Mouse (Mus musculus) CH12.LX (cell line): Measurements from ENCODE around the gene Hist2h2ac. TPM values are rescaled to one million over a fixed set of nuclear protein-coding genes. Genes with fewer than 3 reads are reported as not detected.
"Not testable (repeated sequence)": the region's sequence is repeated elsewhere in the genome, so short reads cannot be mapped to it uniquely, and the experiment has no call there.

Source experiments
- DNase-seq: peaks from one replicate; pipeline ENCODE4 v3.0.0-alpha.2; 2013; ENCODE audit errors: extremely low read depth
- H3K27ac ChIP-seq: 2 replicates; pipeline ENCODE4 v1.5.1; 2012; ENCODE audit warnings: low read depth, mild to moderate bottlenecking, control low read depth, moderate library complexity; ENCODE audit not compliant: insufficient read depth
- H3K27me3 ChIP-seq: replicated peaks from 2 replicates; pipeline ENCODE3; 2012; ENCODE audit warnings: inconsistent platforms
- H3K36me3 ChIP-seq, 2 experiments: replicated peaks in 1 of 2; 2 replicates each; pipeline versions ENCODE3 to v1.6.1; 2012; ENCODE audit warnings: inconsistent platforms in 1 of 2, low read length in 1 of 2, mild to moderate bottlenecking in 1 of 2, mixed read lengths in 1 of 2, moderate library complexity in 1 of 2; ENCODE audit not compliant: control insufficient read depth in 1 of 2, insufficient read depth in 1 of 2
- H3K4me1 ChIP-seq, 2 experiments: 2 replicates each; pipeline ENCODE4 v1.6.1; 2012; ENCODE audit warnings: inconsistent platforms in 1 of 2, moderate library complexity in 1 of 2; ENCODE audit not compliant: insufficient read depth in 2 of 2, control insufficient read depth in 1 of 2
- H3K4me2 ChIP-seq: 2 replicates; pipeline ENCODE4 v1.6.1; 2012; ENCODE audit warnings: low read depth, mild to moderate bottlenecking, control low read depth; ENCODE audit not compliant: poor library complexity, insufficient read depth, severe bottlenecking
- H3K4me3 ChIP-seq, 3 experiments: fragments of 150-350 bp in 1 of 3; sonication (generic) in 1 of 3; replicated peaks in 1 of 3; 2 replicates each; pipeline versions ENCODE3 to v1.5.1; 2011 to 2012; ENCODE audit warnings: low read depth in 2 of 3, low read length in 2 of 3, mild to moderate bottlenecking in 2 of 3, moderate library complexity in 2 of 3, control low read depth in 1 of 3, improper control_type of control experiment in 1 of 3, inconsistent platforms in 1 of 3, mixed read lengths in 1 of 3; ENCODE audit not compliant: poor library complexity in 1 of 3
- H3K79me2 ChIP-seq: replicated peaks from 2 replicates; pipeline ENCODE4 v1.6.1; 2012; ENCODE audit warnings: mild to moderate bottlenecking, moderate library complexity; ENCODE audit not compliant: control insufficient read depth, poor library complexity, insufficient read depth, severe bottlenecking; ENCODE audit errors: extremely low read depth
- H3K9ac ChIP-seq: 2 replicates; pipeline ENCODE4 v1.6.1; 2012; ENCODE audit warnings: low read depth, mild to moderate bottlenecking, control low read depth, moderate library complexity; ENCODE audit not compliant: insufficient read depth
- H3K9me3 ChIP-seq: replicated peaks from 2 replicates; pipeline ENCODE3; 2012; ENCODE audit warnings: low read length, inconsistent platforms, mixed read lengths
- BHLHE40 ChIP-seq: IDR thresholded peaks from 2 replicates; pipeline ENCODE4 v1.6.1; 2011; ENCODE audit warnings: mild to moderate bottlenecking, low read depth, low read length, improper control_type of control experiment
- CHD1 ChIP-seq: IDR thresholded peaks from 2 replicates; pipeline ENCODE4 v1.6.1; 2012; ENCODE audit warnings: low read depth, low read length, improper control_type of control experiment, inconsistent platforms
- CHD2 ChIP-seq: IDR thresholded peaks from 2 replicates; pipeline ENCODE4 v1.6.1; 2011; ENCODE audit warnings: low read length, improper control_type of control experiment
- CTCF ChIP-seq, 2 experiments: IDR thresholded peaks in 1 of 2; conservative IDR thresholded peaks in 1 of 2; 2 replicates each; pipeline ENCODE4 v1.5.1; 2011 to 2012; ENCODE audit warnings: low read depth in 2 of 2, low read length in 2 of 2, improper control_type of control experiment in 1 of 2, inconsistent platforms in 1 of 2, mild to moderate bottlenecking in 1 of 2, moderate library complexity in 1 of 2
- ELF1 ChIP-seq: IDR thresholded peaks from 2 replicates; pipeline ENCODE4 v1.6.1; 2014; ENCODE audit warnings: low read depth, mild to moderate bottlenecking, inconsistent platforms, low read length, improper control_type of control experiment
- ETS1 ChIP-seq: conservative IDR thresholded peaks from 2 replicates; pipeline ENCODE4 v1.6.1; 2012; ENCODE audit warnings: low read depth, mild to moderate bottlenecking, inconsistent platforms, low read length, improper control_type of control experiment, moderate library complexity
- HCFC1 ChIP-seq: IDR thresholded peaks from 2 replicates; pipeline ENCODE4 v1.6.1; 2012; ENCODE audit warnings: low read depth, mild to moderate bottlenecking, inconsistent platforms, low read length, improper control_type of control experiment
- IRF4 ChIP-seq: IDR thresholded peaks from 2 replicates; pipeline ENCODE4 v1.6.1; 2014; ENCODE audit warnings: low read depth, mild to moderate bottlenecking, inconsistent platforms, low read length, improper control_type of control experiment
- JUN ChIP-seq: IDR thresholded peaks from 2 replicates; pipeline ENCODE4 v1.6.1; 2011; ENCODE audit warnings: low read depth, mild to moderate bottlenecking, low read length, improper control_type of control experiment, moderate library complexity; ENCODE audit not compliant: insufficient read depth
- JUND ChIP-seq: conservative IDR thresholded peaks from 2 replicates; pipeline ENCODE4 v1.6.1; 2011; ENCODE audit warnings: low read depth, low read length, improper control_type of control experiment
- MAX ChIP-seq: IDR thresholded peaks from 2 replicates; pipeline ENCODE4 v1.6.1; 2011; ENCODE audit warnings: low read length, improper control_type of control experiment
- MAZ ChIP-seq: IDR thresholded peaks from 2 replicates; pipeline ENCODE4 v1.6.1; 2012; ENCODE audit warnings: low read depth, mild to moderate bottlenecking, inconsistent platforms, low read length, improper control_type of control experiment, moderate library complexity
- MXI1 ChIP-seq: IDR thresholded peaks from 2 replicates; pipeline ENCODE4 v1.6.1; 2011; ENCODE audit warnings: mild to moderate bottlenecking, low read depth, low read length, improper control_type of control experiment
- MYC ChIP-seq: IDR thresholded peaks from 2 replicates; pipeline ENCODE4 v1.6.1; 2011; ENCODE audit warnings: low read depth, mild to moderate bottlenecking, improper control_type of control experiment, low read length
- NELFE ChIP-seq: IDR thresholded peaks from 2 replicates; pipeline ENCODE4 v1.6.1; 2011; ENCODE audit warnings: low read depth, low read length, improper control_type of control experiment
- NRF1 ChIP-seq: IDR thresholded peaks from 2 replicates; pipeline ENCODE4 v1.6.1; 2014; ENCODE audit warnings: low read depth, mild to moderate bottlenecking, inconsistent platforms, low read length, improper control_type of control experiment, moderate library complexity
- PAX5 ChIP-seq: IDR thresholded peaks from 2 replicates; pipeline ENCODE4 v1.6.1; 2012; ENCODE audit warnings: low read length, inconsistent platforms, mixed read lengths
- POLR2A ChIP-seq: IDR thresholded peaks from 2 replicates; pipeline ENCODE4 v1.6.1; 2011; ENCODE audit warnings: low read depth, mild to moderate bottlenecking, improper control_type of control experiment, low read length
- POLR2AphosphoS2 ChIP-seq: IDR thresholded peaks from 2 replicates; pipeline ENCODE4 v1.6.1; 2011; ENCODE audit warnings: low read depth, low read length, improper control_type of control experiment
- RCOR1 ChIP-seq: conservative IDR thresholded peaks from 2 replicates; pipeline ENCODE4 v1.6.1; 2012; ENCODE audit warnings: low read depth, mild to moderate bottlenecking, inconsistent platforms, low read length, improper control_type of control experiment
- SIN3A ChIP-seq: IDR thresholded peaks from 2 replicates; pipeline ENCODE4 v1.6.1; 2012; ENCODE audit warnings: low read length, improper control_type of control experiment, inconsistent platforms
- TBP ChIP-seq: conservative IDR thresholded peaks from 2 replicates; pipeline ENCODE4 v1.6.1; 2011; ENCODE audit warnings: low read depth, low read length, improper control_type of control experiment
- TCF12 ChIP-seq: IDR thresholded peaks from 2 replicates; pipeline ENCODE4 v1.6.1; 2014; ENCODE audit warnings: low read depth, mild to moderate bottlenecking, inconsistent platforms, low read length, improper control_type of control experiment
- USF2 ChIP-seq: conservative IDR thresholded peaks from 2 replicates; pipeline ENCODE4 v1.6.1; 2011; ENCODE audit warnings: low read depth, low read length, improper control_type of control experiment
- ZC3H11A ChIP-seq: IDR thresholded peaks from 2 replicates; pipeline ENCODE4 v1.6.1; 2012; ENCODE audit warnings: low read depth, mild to moderate bottlenecking, inconsistent platforms, low read length, improper control_type of control experiment
- ZKSCAN1 ChIP-seq: IDR thresholded peaks from 2 replicates; pipeline ENCODE4 v1.6.1; 2012; ENCODE audit warnings: low read depth, inconsistent platforms, low read length, improper control_type of control experiment, borderline replicate concordance
- ZMIZ1 ChIP-seq: IDR thresholded peaks from 2 replicates; pipeline ENCODE4 v1.6.1; 2012; ENCODE audit warnings: low read depth, mild to moderate bottlenecking, inconsistent platforms, low read length, improper control_type of control experiment
- ZNF384 ChIP-seq: IDR thresholded peaks from 2 replicates; pipeline ENCODE4 v1.6.1; 2012; ENCODE audit warnings: low read depth, low read length, improper control_type of control experiment, inconsistent platforms
- dilution Hi-C: fragments of 300-500 bp; cut with MboI; formaldehyde crosslinking; loops from 2 replicates; pipeline ENCODE4 v1.14.3; 2020; ENCODE audit warnings: low sequenced_read_pairs; ENCODE audit not compliant: extremely low pct_unique_long_range_greater_than_20kb, extremely low pct_ligation_motif_present
- in situ Hi-C: fragments of 300-500 bp; cut with MboI; formaldehyde crosslinking; loops from 3 replicates; pipeline ENCODE4 v1.14.3; 2019; ENCODE audit warnings: low sequenced_read_pairs, low pct_ligation_motif_present, low pct_unique_long_range_greater_than_20kb, mixed read lengths
- polyA plus RNA-seq: library from polyadenylated mRNA; unstranded; fragments of >175 nt; gene quantifications from 2 replicates; pipeline ENCODE4 v1.2.1, GENCODE M21; 2012; ENCODE audit warnings: low read depth; ENCODE audit not compliant: insufficient read length
- total RNA-seq, 2 experiments: library from RNA; depleted of rRNA; stranded (reverse); fragments of 300-350 nt in 1 of 2; fragments of >200 nt in 1 of 2; gene quantifications; 2 replicates each; pipeline ENCODE4 v1.2.3; 2012 to 2014

Gene Hist2h2ac
- total and polyA plus RNA-seq, 3 experiments, result 1.5 to 1,185 (median 53.9) TPM

DNA sequence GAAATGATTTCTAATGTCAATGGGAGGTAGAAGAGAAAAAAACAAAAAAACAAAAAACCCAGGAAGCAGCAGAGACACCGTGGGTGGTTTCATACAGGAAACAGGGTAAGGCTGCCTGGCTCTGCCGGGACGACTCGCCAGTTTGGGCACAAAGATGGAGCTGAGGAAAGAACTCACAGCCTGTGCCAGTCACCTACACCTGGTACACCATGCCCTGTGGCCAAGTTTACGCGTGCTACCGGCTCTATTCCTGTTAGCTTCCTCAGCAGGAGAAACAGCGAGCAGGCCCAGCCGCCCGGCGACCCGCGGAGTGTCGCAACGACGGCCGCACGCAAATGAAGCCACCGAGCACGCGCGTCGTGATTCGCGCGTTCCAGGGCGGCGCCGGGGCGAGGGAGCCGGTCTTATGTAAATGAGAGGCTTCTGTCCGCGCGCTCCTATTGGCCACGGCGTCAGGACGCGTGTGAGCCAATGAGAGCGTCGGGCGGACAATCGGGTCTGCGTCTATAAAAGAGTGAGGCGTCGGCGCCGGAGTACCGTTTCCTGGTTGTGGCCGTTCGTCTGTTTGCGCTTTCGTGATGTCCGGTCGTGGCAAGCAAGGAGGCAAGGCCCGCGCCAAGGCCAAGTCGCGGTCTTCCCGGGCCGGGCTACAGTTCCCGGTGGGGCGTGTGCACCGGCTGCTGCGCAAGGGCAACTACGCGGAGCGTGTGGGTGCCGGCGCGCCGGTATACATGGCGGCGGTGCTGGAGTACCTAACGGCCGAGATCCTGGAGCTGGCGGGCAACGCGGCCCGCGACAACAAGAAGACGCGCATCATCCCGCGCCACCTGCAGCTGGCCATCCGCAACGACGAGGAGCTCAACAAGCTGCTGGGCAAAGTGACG lies 24.6 kb upstream of the Hist2h2ac start, which contains the start of gene Hist2h2aa1:
Gene Hist2h2aa1, plus strand, starts transcription at position 495 of the 884 bp plus-strand sequence.
- Histone ChIP-seq H3K27ac (peak within 1 kb of the TSS; percentile 95), H3K4me1 (peaks cover 10 to 36% of the 10 kb centered on the region in 2 experiments), H3K9ac (peak within 1 kb of the TSS; percentile 87), H3K4me3 (peak within 1 kb of the TSS; percentile 66 to 73 (median 69)), H3K4me2 (peak within 1 kb of the TSS; percentile 59)
- H3K36me3 ChIP-seq, H3K9me3 ChIP-seq, H3K27me3 ChIP-seq, in situ Hi-C loops, H3K79me2 ChIP-seq, dilution Hi-C loops: not testable (repeated sequence)
- peak; percentile 72 for DNase-seq
- TF ChIP-seq NRF1, result peak; percentile 52
- TF ChIP-seq TCF12, result peak; percentile 85
- TF ChIP-seq POLR2A, result peak; percentile 67
- peak; percentile 81 for TF ChIP-seq ZNF384
- 0 out of 2 replicates have a peak, but pooled peaks have one; percentile 19 for TF ChIP-seq BHLHE40
- peak; percentile 66; the same call in 1 of the 2 replicates for TF ChIP-seq ELF1
- TF ChIP-seq TBP, result 0 out of 2 replicates have a peak, but pooled peaks have one; percentile 57
- peak; percentile 75 for TF ChIP-seq MXI1
- TF ChIP-seq HCFC1, result peak; percentile 11
- TF ChIP-seq NELFE, result 0 out of 2 replicates have a peak, but pooled peaks have one; percentile 35
- peak; percentile 64 for TF ChIP-seq ZMIZ1

DNA sequence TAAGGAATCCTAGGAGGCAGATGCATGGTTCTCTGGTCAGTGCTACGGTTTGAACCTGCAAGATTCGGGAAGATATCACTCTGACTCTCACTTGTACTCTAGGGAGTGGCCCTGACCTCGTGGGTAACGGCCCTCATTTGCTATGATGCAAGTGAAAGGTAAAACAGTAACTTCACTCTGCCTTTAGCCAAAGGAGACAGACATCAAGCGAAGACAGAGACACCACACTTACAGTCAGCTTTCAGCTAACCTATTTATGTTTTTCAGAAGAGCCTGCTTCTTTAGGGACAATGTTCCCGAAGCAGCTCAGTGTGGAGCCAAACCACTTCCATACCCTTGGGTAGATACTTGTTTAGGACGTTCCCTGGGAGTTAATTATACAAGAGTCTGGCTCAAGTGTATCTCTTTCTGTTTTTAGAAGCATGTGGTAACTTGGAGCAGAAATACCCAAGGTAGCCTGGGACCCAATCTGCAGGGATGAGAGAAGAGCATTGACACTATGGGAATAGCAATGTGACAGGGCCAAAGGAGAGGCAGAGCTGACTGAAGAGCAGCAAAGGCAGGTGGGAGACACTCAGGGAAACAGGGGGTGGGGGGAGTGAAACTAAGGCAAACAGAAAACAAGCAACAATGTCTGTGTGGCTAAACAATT lies 23.4 kb upstream of the Hist2h2ac start:
- peak overlapping the region; percentile 65 to 73 (median 66) for H3K4me3 ChIP-seq
- H3K9me3 ChIP-seq, result no peaks in the 10 kb centered on the region
- peak; percentile 54 for DNase-seq
- no peaks in the 10 kb centered on the region for H3K36me3 ChIP-seq
- H3K4me1 ChIP-seq, result peaks cover 10 to 36% of the 10 kb centered on the region in 2 experiments
- peak overlapping the region; percentile 59 for H3K4me2 ChIP-seq
- in situ Hi-C loops, result no loop called here
- no peaks in the 10 kb centered on the region for H3K79me2 ChIP-seq
- dilution Hi-C loops, result no loop called here
- H3K27me3 ChIP-seq, result no peaks in the 10 kb centered on the region
- peak overlapping the region; percentile 95 for H3K27ac ChIP-seq
- H3K9ac ChIP-seq, result peak overlapping the region; percentile 87
- no peak for TF ChIP-seq NRF1
- TF ChIP-seq POLR2AphosphoS2, result no peak
- TF ChIP-seq MXI1, result peak; percentile 92
- TF ChIP-seq IRF4, result peak; percentile 37; the same call in 1 of the 2 replicates
- peak; percentile 53; the same call in 1 of the 2 replicates for TF ChIP-seq NELFE
- no peak for TF ChIP-seq CTCF (conservative IDR thresholded peaks at IDR 0.05 in 1 of 2, IDR thresholded peaks at IDR 0.05 in 1 of 2; ENCODE audit: low read depth in 2 of 2, low read length in 2 of 2)
- peak; percentile 58; the same call in 1 of the 2 replicates for TF ChIP-seq TBP
- TF ChIP-seq MAZ, result no peak
- no peak for TF ChIP-seq ELF1
- TF ChIP-seq JUN, result no peak
- TF ChIP-seq USF2, result no peak
- TF ChIP-seq TCF12, result peak; percentile 55
- no peak for TF ChIP-seq RCOR1
- TF ChIP-seq MAX, result peak; percentile 54
- no peak for TF ChIP-seq ETS1
- TF ChIP-seq CHD2, result no peak
- peak; percentile 84 for TF ChIP-seq MYC
- no peak for TF ChIP-seq ZC3H11A
- TF ChIP-seq POLR2A, result no peak; the same call in 1 of the 2 replicates
- TF ChIP-seq ZNF384, result no peak
- peak; percentile 81; the same call in 1 of the 2 replicates for TF ChIP-seq CHD1
- TF ChIP-seq ZKSCAN1, result no peak
- no peak for TF ChIP-seq PAX5
- 0 out of 2 replicates have a peak, but pooled peaks have one; percentile 5 for TF ChIP-seq JUND
- TF ChIP-seq SIN3A, result peak; percentile 52; the same call in 1 of the 2 replicates
